Mouse (Mus musculus) megakaryocyte, embryonic 14.5 days (primary cell): Measurements from ENCODE around the gene Nsun7.
"Not testable (repeated sequence)": the region's sequence is repeated elsewhere in the genome, so short reads cannot be mapped to it uniquely, and the experiment has no call there.

Experiments
- FLI1 ChIP-seq: IDR thresholded peaks from 2 replicates; pipeline ENCODE4 v1.6.1; 2012; ENCODE audit warnings: low read length, inconsistent platforms, mixed read lengths
- GATA1 ChIP-seq: IDR thresholded peaks from 3 replicates; pipeline ENCODE4 v1.6.1; 2012; ENCODE audit warnings: mixed read lengths, low read length, inconsistent platforms, borderline replicate concordance

- not testable (repeated sequence) for TF ChIP-seq GATA1, FLI1
Observed at GRCm38 (mm10) chr5:66259431-66259755, 304 bp upstream of the Nsun7 start.
